Mouse (Mus musculus): Measurements from ENCODE around the gene Plekhf1. TPM values are rescaled to one million over a fixed set of nuclear protein-coding genes. Genes with fewer than 3 reads are reported as not detected.

Gene Plekhf1
- total and polyA plus RNA-seq, 2 experiments from 2014 or later: 0.46 to 0.77 TPM

DNA sequence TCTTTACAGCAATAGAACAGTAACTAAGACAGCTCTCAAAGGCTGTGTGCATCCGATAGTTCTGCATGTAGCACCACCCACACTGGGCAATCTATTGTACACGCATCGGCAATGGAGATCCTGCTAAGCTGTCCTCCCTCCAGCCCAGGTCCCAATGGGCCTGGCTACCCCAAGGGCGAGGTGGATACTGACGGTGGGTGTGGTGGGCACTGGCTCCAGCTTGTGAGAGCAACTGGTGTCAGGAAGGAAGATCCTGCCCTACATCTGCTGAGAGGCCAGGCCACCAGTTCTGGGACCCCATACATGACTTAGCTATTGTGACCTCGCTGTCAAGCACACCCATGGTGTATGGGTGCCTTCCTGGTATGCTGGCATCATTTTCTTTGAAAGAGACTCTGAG lies 12.1 kb downstream of the Plekhf1 start:
- Histone ChIP-seq H3K36me3 (ENCODE audit: insufficient read depth, low read length) (no peaks in the 10 kb centered on the region), H3K9me3 (ENCODE audit: low read length) (no peaks in the 10 kb centered on the region), H3K27ac (ENCODE audit: low read depth, low read length) (no peak overlapping the region), H3K4me2 (ENCODE audit: low read depth, low read length, poor library complexity, severe bottlenecking) (no peak overlapping the region), H3K4me3 (ENCODE audit: low read depth, low read length) (no peak overlapping the region), H3K27me3 (ENCODE audit: insufficient read depth, low read length) (no peaks in the 10 kb centered on the region), H3K9ac (replicated peaks; ENCODE audit: low read length, poor library complexity, severe bottlenecking) (no peak overlapping the region), H3K4me1 (ENCODE audit: insufficient read depth, low read length) (no peaks in the 10 kb centered on the region)
- ATAC-seq (ENCODE audit: low FRiP score): no peak
- DNase-seq (ENCODE audit: low spot score): no peak
- WGBS: 90% methylated on average over 6 of the region's 6 CpGs
- TF ChIP-seq CTCF (IDR thresholded peaks at IDR 0.05): no peak

DNA sequence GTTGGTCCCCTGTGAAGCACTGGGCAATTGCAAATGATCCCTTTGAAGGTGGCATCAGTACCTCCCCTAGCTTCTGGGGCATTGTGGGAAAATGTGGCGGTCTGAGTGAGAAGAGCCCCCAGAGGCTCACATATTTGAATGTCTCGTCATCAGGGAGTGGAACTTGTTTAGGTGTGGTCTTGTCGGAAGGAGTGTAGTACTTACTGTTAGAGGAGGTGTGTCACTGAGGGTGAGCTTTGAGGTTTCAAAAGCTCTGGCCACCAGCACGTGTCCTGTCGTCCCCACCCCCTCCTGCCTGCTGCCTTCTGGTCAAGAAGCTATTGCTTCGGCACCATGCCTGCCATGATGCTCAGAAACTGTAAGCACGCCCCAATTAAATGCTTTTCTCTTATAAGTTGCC lies 12.5 kb downstream of the Plekhf1 start:
- 77% methylated on average over 7 of the region's 7 CpGs for WGBS
- no peaks in the 10 kb centered on the region for H3K4me1 ChIP-seq (ENCODE audit: insufficient read depth, low read length)
- ATAC-seq (ENCODE audit: low FRiP score): no peak
- no peak for DNase-seq (ENCODE audit: low spot score)
- no peaks in the 10 kb centered on the region for H3K36me3 ChIP-seq (ENCODE audit: insufficient read depth, low read length)
- H3K4me3 ChIP-seq (ENCODE audit: low read depth, low read length): no peak overlapping the region
- no peak overlapping the region for H3K9ac ChIP-seq (replicated peaks; ENCODE audit: low read length, poor library complexity, severe bottlenecking)
- no peaks in the 10 kb centered on the region for H3K27me3 ChIP-seq (ENCODE audit: insufficient read depth, low read length)
- no peak for TF ChIP-seq CTCF (IDR thresholded peaks at IDR 0.05)
- H3K9me3 ChIP-seq (ENCODE audit: low read length): no peaks in the 10 kb centered on the region
- no peak overlapping the region for H3K4me2 ChIP-seq (ENCODE audit: low read depth, low read length, poor library complexity, severe bottlenecking)
- no peak overlapping the region for H3K27ac ChIP-seq (ENCODE audit: low read depth, low read length)

DNA sequence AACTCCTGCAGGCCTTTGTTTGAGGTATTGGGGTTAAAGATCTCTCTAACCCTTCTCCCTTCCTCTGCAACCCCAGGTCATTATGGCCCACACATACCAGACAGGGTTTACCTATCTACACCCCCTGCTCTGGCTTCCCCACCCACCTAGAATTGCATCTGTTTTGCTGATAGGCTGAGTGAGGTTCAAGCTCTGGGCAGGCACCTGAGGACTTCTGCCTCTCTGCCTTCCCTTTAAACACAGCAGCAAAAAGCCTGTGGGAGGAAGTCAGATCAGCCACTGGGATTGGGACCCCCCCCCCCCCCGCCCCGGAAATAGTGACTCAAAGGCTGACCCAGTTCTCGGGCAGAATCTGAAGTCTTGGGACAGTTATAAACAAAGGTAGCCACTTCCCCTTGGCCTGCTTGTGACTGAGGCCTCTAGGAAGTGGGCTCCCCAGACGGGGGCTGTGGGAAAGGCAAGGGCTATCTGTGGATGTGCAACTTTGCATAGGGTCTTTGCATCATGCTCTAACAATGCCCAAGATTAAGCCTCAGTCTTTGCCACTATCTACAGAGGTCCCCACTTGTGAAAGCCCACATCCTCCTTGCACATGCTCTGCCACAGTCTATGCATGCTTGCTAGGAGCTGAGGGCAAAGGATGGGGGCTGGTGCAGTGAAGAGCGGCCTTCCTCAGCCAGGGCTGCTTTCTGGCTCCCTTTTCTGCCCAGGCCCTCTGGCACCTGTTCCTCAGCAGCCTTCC lies 13.2 kb downstream of the Plekhf1 start:
- no peaks in the 10 kb centered on the region for H3K27me3 ChIP-seq (ENCODE audit: insufficient read depth, low read length)
- H3K4me1 ChIP-seq (ENCODE audit: insufficient read depth, low read length): no peaks in the 10 kb centered on the region
- no peak for DNase-seq (ENCODE audit: low spot score)
- no peak overlapping the region for H3K4me3 ChIP-seq (ENCODE audit: low read depth, low read length)
- no peaks in the 10 kb centered on the region for H3K9me3 ChIP-seq (ENCODE audit: low read length)
- H3K4me2 ChIP-seq (ENCODE audit: low read depth, low read length, poor library complexity, severe bottlenecking): no peak overlapping the region
- no peak overlapping the region for H3K9ac ChIP-seq (replicated peaks; ENCODE audit: low read length, poor library complexity, severe bottlenecking)
- TF ChIP-seq CTCF (IDR thresholded peaks at IDR 0.05): no peak
- 78% methylated on average over 5 of the region's 5 CpGs for WGBS
- no peak for ATAC-seq (ENCODE audit: low FRiP score)
- no peaks in the 10 kb centered on the region for H3K36me3 ChIP-seq (ENCODE audit: insufficient read depth, low read length)
- no peak overlapping the region for H3K27ac ChIP-seq (ENCODE audit: low read depth, low read length)

DNA sequence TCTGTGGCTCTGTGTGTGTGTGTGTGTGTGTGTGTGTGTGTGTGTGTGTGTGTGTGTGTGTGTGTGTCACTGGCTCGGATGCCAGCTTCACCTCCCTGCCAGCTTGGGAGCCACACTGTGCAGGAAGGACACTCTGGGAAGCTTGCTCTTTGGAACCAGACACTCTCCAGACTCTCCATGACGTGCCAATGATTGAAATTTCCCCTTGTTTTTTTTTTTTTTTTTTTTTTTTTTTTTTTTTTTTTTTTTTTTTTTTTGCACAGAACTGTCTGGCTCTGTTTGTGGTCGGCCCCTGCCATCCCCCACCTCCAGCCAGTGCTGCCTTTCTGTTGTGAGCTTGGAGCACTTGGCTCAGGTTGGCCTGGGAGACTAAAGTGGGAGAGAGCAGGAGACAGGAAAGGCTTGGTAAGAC lies 15.2 kb downstream of the Plekhf1 start:
- no peaks in the 10 kb centered on the region for H3K9me3 ChIP-seq (ENCODE audit: low read length)
- WGBS: 42% methylated on average over 3 of the region's 3 CpGs
- no peak for DNase-seq (ENCODE audit: low spot score)
- TF ChIP-seq CTCF (IDR thresholded peaks at IDR 0.05): no peak
- ATAC-seq (ENCODE audit: low FRiP score): no peak
- no peak overlapping the region for H3K4me2 ChIP-seq (ENCODE audit: low read depth, low read length, poor library complexity, severe bottlenecking)
- H3K4me1 ChIP-seq (ENCODE audit: insufficient read depth, low read length): no peaks in the 10 kb centered on the region
- no peak overlapping the region for H3K9ac ChIP-seq (replicated peaks; ENCODE audit: low read length, poor library complexity, severe bottlenecking)
- H3K27me3 ChIP-seq (ENCODE audit: insufficient read depth, low read length): no peaks in the 10 kb centered on the region
- H3K36me3 ChIP-seq (ENCODE audit: insufficient read depth, low read length): no peaks in the 10 kb centered on the region
- no peak overlapping the region for H3K4me3 ChIP-seq (ENCODE audit: low read depth, low read length)
- no peak overlapping the region for H3K27ac ChIP-seq (ENCODE audit: low read depth, low read length)

DNA sequence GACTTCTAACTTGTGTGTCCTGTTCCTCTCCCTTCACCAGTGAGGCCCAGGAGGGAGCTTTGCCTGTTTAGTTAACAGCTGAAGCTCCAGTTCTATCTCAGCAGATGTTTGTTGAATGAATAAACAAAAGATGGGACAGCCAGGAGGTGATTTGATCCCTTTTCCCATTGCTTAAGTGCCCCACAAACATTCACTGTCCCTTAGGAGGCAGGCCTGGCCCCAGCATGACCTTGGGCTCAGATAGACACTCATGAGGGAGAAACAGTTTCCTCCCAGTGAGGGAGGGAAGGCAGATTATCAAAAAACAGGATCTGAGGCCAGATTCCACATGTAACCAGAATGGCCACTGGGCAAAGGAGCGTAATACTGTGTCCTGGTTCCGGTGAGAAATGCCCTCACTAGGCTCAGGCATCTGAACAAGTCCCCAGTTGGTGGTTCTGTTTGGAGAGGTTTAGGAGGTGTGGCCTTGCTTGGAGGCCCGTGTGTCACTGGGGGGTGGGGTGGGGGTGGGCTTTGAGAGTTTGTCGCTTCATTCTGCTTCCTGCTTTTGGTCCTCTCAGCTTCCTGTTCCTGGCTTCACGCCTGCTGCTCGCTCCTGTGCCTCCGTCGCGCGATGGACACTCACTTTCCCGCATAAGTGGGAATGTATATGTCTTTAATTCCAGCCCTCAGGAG lies 18.2 kb downstream of the Plekhf1 start:
- Histone ChIP-seq H3K4me3 (ENCODE audit: low read depth, low read length) (no peak overlapping the region), H3K36me3 (ENCODE audit: insufficient read depth, low read length) (no peaks in the 10 kb centered on the region), H3K27ac (ENCODE audit: low read depth, low read length) (no peak overlapping the region), H3K4me2 (ENCODE audit: low read depth, low read length, poor library complexity, severe bottlenecking) (no peak overlapping the region), H3K4me1 (ENCODE audit: insufficient read depth, low read length) (no peaks in the 10 kb centered on the region), H3K9me3 (ENCODE audit: low read length) (no peaks in the 10 kb centered on the region), H3K9ac (replicated peaks; ENCODE audit: low read length, poor library complexity, severe bottlenecking) (no peak overlapping the region), H3K27me3 (ENCODE audit: insufficient read depth, low read length) (no peaks in the 10 kb centered on the region)
- no peak for TF ChIP-seq CTCF (IDR thresholded peaks at IDR 0.05)
- WGBS: 80% methylated on average over 11 of the region's 11 CpGs
- DNase-seq (ENCODE audit: low spot score): no peak
- ATAC-seq (ENCODE audit: low FRiP score): no peak

DNA sequence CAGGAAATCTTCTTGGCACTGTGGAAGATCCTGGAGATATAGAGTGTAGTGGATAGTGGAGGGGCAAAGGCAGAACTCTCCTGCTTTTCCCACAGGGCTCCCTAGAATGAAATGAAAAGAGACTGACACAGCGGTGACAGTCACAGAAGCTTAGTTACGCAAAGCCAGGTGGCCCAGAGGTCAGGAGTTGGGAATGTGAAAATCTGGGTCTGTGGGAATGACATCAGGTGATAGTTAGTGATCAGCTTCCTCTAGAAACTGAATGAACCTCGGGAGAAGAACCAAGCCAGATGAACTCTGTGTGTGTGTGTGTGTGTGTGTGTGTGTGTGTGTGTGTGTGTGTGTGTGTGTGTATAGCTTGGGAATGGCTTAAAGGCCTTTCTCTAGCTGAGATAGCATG lies 18.8 kb downstream of the Plekhf1 start:
- no peak for DNase-seq (ENCODE audit: low spot score)
- Histone ChIP-seq H3K36me3 (ENCODE audit: insufficient read depth, low read length) (no peaks in the 10 kb centered on the region), H3K4me2 (ENCODE audit: low read depth, low read length, poor library complexity, severe bottlenecking) (no peak overlapping the region), H3K4me3 (ENCODE audit: low read depth, low read length) (no peak overlapping the region), H3K4me1 (ENCODE audit: insufficient read depth, low read length) (no peaks in the 10 kb centered on the region), H3K9me3 (ENCODE audit: low read length) (no peaks in the 10 kb centered on the region), H3K9ac (replicated peaks; ENCODE audit: low read length, poor library complexity, severe bottlenecking) (no peak overlapping the region), H3K27me3 (ENCODE audit: insufficient read depth, low read length) (no peaks in the 10 kb centered on the region), H3K27ac (ENCODE audit: low read depth, low read length) (no peak overlapping the region)
- no peak for TF ChIP-seq CTCF (IDR thresholded peaks at IDR 0.05)
- 77% methylated on average over 3 of the region's 3 CpGs for WGBS
- no peak for ATAC-seq (ENCODE audit: low FRiP score)
